ENCODE assay signal across 8 mouse cellular contexts in the genomic region with DNA sequence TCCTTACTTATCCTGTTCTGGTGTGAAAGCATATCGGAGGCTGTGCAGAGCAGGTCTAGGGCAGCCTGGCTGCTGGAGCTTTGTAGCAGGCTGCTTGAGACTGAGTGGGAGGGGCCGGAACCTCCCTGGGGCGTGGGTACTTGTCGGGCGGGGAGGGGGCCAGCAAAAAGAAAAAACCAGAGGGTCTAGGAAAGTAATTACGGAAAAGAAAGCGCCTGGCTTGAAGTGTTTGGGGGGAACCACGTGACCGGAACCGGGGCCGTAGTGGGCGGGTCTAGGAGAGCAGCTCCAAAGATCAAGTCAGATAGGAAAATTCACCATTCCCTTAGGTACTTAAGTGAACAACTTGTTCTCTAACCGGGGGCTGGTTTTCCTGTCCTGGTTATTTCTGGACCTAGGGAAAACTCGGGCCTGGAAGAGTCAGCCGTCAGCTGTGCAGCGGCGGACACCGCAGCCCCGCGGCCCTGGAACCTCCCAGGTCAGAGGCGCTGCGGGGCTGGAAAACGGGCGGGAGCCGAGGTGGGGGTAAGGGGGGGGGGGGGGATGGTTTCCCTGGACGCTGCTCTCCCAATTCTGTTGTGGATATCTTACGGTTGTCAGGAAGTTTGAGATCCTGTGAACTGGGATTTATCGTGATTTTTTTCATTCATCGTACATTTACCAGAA. TPM values are rescaled to one million over a fixed set of nuclear protein-coding genes. Genes with fewer than 3 reads are reported as not detected.
DNase-seq lines count a peak whose midpoint lies in the region; ATAC-seq and TF ChIP-seq lines count a peak whose summit lies in the region.

TSS of gene Zfp946 (plus strand) at position 271 of the 666 bp plus-strand sequence.

- under 1% methylated on average over 28 of the region's 29 CpGs for WGBS in limb, embryonic 13.5 days
- 0% methylated on average over 29 of the region's 29 CpGs for WGBS in midbrain, embryonic 15.5 days

- H3K27me3 ChIP-seq in limb, embryonic 13.5 days = no peaks in the 10 kb centered on the region
- H3K27me3 ChIP-seq in midbrain, embryonic 15.5 days (replicated peaks) = no peaks in the 10 kb centered on the region

- peak; percentile 98 for ATAC-seq in limb, embryonic 13.5 days (ENCODE audit: low FRiP score, low read depth)
- peak; percentile 96 for ATAC-seq in midbrain, embryonic 15.5 days (replicated peaks)

- no peak for TF ChIP-seq CTCF in embryonic fibroblast, embryonic 13.5 days (IDR thresholded peaks at IDR 0.05; ENCODE audit: borderline replicate concordance, insufficient read depth, low read length)

- peak; percentile 86 for DNase-seq in A20 (ENCODE audit: low read depth, low spot score)
- peak; percentile 88 for DNase-seq in brain, adult 2 months (ENCODE audit: low read depth, low spot score)
- DNase-seq in heart, adult 9 months (ENCODE audit: low spot score in 2 of 2) = peak; percentile 85 to 87
- DNase-seq in kidney, adult 9 months = peak; percentile 92
- DNase-seq in spleen, adult 18-20 months = peak; percentile 59 to 76

- H3K4me3 ChIP-seq in embryonic fibroblast, embryonic 13.5 days (ENCODE audit: insufficient read depth, low read length) = peak within 1 kb of the TSS; percentile 89
- peak within 1 kb of the TSS; percentile 62 for H3K4me3 ChIP-seq in limb, embryonic 13.5 days
- H3K4me3 ChIP-seq in midbrain, embryonic 15.5 days = peak within 1 kb of the TSS; percentile 74

- no peaks in the 10 kb centered on the region for H3K36me3 ChIP-seq in limb, embryonic 13.5 days
- H3K36me3 ChIP-seq in midbrain, embryonic 15.5 days (replicated peaks) = no peaks in the 10 kb centered on the region

- H3K4me2 ChIP-seq in limb, embryonic 13.5 days (replicated peaks) = peak within 1 kb of the TSS; percentile 62
- peak within 1 kb of the TSS; percentile 66 for H3K4me2 ChIP-seq in midbrain, embryonic 15.5 days

- H3K4me1 ChIP-seq in embryonic fibroblast, embryonic 13.5 days (ENCODE audit: control insufficient read depth, insufficient read depth, low read length) = no peaks in the 10 kb centered on the region
- peaks cover 13% of the 10 kb centered on the region for H3K4me1 ChIP-seq in limb, embryonic 13.5 days
- peaks cover 24% of the 10 kb centered on the region for H3K4me1 ChIP-seq in midbrain, embryonic 15.5 days

- TF ChIP-seq POLR2A in embryonic fibroblast, embryonic 13.5 days (IDR thresholded peaks at IDR 0.05; ENCODE audit: low read depth, low read length) = no peak; the same call in 1 of the 2 replicates

- H3K9ac ChIP-seq in limb, embryonic 13.5 days = peak within 1 kb of the TSS; percentile 70
- H3K9ac ChIP-seq in midbrain, embryonic 15.5 days = peak within 1 kb of the TSS; percentile 72

- no peaks in the 10 kb centered on the region for H3K9me3 ChIP-seq in limb, embryonic 13.5 days
- no peaks in the 10 kb centered on the region for H3K9me3 ChIP-seq in midbrain, embryonic 15.5 days

- H3K27ac ChIP-seq in embryonic fibroblast, embryonic 13.5 days (ENCODE audit: insufficient read depth, low read length) = peak within 1 kb of the TSS; percentile 49
- peak within 1 kb of the TSS; percentile 82; the same call in 1 of the 2 replicates for H3K27ac ChIP-seq in limb, embryonic 13.5 days
- H3K27ac ChIP-seq in midbrain, embryonic 15.5 days = peak within 1 kb of the TSS; percentile 84

RNA-seq across cellular contexts. Expression of gene Zfp946, which starts in this region (rescaled TPM):
- polyA plus RNA-seq in embryonic fibroblast, embryonic 13.5 days (2011; ENCODE audit: insufficient read length, low read depth, missing spikeins) = 7.9 and 11.5 TPM in 2 replicates
- 19.8 and 20.7 TPM in 2 replicates for polyA plus RNA-seq in limb, embryonic 13.5 days (2015; fragmentation: Nextera tagmentation; extraction: Ambion mirVana)
- 32.0 and 35.2 TPM in 2 replicates for polyA plus RNA-seq in midbrain, embryonic 15.5 days (2015; fragmentation: Nextera tagmentation; extraction: Ambion mirVana)

Comparison
In these comparisons a context has a peak if more than half of its experiments do, and no peak if none do; other contexts are left out.
1. Peak in every context shown above with its lines: DNase-seq, ATAC-seq, H3K4me3 ChIP-seq and H3K27ac ChIP-seq.